Mouse (Mus musculus): ENCODE data around the gene Hexdc. TPM values are rescaled to one million over a fixed set of nuclear protein-coding genes. Genes with fewer than 3 reads are reported as not detected.

Gene Hexdc
- total RNA-seq (2021): 10 to 100 TPM; 20.6 to 21.0 TPM
- long read RNA-seq, transcript Hexdc-201 (13 exons, 2,378 nt): major isoform, 5 of 20 reads
- long read RNA-seq, partial matches to known transcripts: 1 of 20 reads
- long read RNA-seq, other reads (novel, unspliced or antisense): 14 of 20 reads

DNA sequence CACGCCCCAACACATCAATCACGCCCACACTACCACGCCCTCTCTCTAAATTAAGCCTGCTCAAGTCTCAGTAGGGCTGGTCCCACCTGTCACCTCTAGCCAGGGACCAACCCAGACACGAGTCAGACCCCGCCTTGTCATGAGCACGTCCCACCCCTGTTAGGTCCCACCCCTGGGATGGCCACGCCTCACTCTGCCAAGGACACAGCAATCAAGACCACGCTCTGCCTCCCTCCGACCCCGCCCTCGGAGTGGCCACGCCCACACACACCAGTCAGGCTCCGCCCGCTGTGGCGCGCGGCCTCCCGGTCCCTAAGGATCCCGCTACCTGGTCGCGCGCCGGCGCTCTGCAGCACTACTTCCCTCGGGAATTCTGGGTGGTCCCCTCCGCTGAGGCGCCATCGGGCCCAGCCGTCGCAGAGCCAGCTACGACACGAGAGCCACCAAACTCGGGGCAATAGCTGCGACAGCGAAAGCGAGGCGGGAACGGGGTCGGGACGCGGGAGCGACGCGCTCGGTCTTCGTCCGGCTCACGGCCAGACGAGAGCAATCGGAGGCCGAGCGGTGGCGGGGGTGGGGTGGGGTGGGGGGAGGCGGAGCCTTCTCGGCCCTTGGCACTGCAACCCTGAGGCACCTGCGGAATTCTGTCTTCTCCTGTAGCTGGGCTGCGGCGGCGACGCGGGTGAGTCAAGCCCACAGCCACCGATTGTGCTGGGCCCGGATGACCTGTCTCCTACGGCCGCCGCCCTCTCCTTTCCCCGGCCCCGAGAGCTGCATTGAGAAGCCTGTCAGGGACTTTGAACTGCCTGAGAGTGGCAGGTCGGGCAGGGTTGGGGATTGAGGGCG lies at the start of gene Hexdc, which contains the start of gene Ogfod3:
Gene Hexdc, plus strand, starts transcription at position 273 of the 846 bp plus-strand sequence.
Gene Ogfod3, minus strand, starts transcription at position 551 of the 846 bp plus-strand sequence.
- peak; percentile 90 to 92 for DNase-seq (ENCODE audit: low spot score in 2 of 2)

DNA sequence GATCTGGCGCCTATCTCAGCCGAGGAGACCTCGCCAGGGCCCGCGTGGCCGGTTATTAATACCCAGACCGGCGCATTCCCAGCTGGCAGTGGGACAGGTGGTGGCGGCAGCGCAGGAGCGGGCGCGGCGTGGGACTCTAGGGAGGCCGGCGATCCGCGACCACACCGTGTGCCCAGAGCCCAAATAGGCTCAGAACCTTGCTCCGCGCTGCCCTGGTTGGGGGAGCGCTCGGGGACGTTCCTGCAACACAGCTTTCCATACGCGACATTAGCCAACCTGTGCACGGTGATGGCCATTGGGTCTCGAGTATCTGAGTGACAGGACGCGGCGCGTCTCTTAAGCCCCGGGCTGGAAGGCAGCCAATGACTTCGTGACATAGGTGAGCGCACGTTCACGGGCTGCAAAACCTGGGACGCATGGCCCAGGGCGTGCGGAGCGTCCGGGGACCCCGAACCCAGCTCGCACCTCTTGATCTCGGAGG lies 47.8 kb upstream of the Hexdc start:
- no peak for DNase-seq (ENCODE audit: low spot score in 2 of 2)

DNA sequence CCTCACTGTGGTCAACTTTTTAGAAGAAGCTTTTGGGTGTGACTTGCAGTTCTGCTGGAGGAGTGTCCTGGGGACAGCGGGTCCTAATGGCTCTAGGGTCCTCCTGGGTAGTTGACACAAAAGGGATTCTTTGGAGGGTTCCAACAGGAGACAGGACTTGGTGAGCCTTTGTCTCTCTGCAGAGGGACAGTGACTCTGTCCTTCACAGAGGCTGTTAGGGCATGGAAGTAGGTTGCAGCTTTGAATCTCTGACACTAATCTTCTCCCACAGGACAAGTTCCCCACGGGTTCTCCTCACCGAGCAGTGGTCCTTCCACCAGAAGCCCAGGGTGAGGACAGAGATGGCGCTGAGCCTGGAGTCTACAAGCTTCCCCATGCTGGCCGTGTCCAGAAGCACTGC lies 44.3 kb upstream of the Hexdc start, which contains the start of gene Uts2r:
Gene Uts2r, plus strand, starts transcription at position 301 of the 400 bp plus-strand sequence.
- no peak for DNase-seq (ENCODE audit: low spot score in 2 of 2)

DNA sequence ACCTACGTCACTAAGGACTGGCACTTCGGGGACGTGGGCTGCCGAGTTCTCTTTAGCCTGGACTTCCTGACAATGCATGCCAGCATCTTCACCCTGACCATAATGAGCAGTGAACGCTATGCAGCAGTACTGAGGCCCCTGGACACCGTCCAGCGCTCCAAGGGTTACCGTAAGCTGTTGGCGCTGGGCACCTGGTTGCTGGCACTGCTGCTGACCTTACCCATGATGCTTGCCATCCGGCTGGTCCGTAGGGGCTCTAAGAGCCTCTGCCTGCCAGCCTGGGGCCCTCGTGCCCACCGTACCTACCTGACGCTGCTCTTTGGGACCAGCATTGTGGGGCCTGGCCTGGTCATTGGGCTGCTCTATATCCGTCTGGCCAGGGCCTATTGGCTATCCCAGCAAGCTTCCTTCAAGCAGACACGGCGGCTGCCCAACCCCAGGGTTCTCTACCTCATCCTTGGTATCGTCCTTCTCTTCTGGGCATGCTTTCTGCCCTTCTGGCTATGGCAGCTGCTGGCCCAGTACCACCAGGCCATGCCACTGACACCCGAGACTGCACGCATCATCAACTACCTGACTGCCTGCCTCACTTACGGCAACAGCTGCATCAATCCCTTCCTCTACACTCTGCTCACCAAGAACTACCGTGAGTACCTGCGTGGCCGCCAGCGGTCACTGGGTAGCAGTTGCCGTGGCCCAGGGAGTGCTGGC lies 43.4 kb upstream of the Hexdc start:
- no peak for DNase-seq (ENCODE audit: low spot score in 2 of 2)

DNA sequence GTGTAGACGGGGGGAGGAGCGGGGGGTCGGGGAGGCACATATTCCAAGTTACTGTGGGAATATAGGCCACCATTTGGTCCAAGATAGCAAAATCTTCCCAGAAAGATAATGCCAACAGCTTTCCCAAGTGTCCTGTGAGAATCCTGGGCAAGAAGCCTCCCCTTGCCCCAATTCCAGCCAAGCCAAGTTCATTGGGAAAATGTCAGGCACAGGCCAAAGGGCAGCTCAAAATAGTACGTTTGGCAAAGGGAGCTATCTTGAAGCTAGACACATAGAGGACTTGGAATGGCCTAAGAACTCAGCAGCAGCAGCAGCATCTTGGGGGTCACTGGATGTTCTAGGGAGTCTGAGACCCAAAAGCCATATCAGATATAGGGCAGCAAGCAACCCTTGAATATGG lies 40.5 kb upstream of the Hexdc start:
- DNase-seq (ENCODE audit: low spot score in 2 of 2): no peak

DNA sequence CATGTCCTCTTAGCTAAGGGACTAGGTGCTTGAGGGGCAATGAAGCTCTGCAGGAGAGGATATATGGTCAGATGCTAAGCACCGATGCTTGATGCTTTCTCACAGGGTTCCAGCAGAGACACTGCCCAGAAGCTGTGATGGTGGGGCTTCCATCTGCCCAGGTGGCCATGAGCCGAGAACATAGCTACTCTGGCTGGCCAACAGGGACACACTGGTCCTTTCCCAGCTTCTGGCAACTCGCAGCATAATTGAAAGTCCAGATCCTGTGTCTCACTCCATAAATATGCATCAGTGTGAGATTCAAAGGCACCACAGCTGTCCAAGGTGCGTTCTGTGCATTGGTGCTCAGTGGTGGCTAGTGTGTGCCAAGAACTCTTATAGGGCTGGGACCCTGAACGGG lies 31.0 kb upstream of the Hexdc start:
- no peak for DNase-seq (ENCODE audit: low spot score in 2 of 2)

DNA sequence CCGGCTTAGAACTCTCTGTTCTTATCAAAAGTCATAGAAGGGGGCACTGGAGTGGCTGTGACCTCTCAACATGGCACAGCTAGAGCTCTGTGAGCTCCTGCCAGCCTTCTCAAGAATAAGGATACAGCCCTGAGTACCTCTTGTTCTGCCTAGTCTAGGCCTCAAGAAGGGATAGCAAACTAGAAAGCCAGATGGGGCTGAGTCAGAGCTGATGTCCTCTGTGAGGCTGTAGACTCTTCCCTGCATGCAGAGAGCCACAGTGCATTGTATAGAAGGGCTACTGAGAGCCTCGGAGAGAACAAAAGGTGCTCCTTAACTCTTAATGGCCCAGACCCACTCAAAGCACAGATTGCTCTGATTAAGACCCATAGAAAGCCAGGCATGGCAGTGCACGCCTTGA lies 30.0 kb upstream of the Hexdc start:
- peak; percentile 24 to 33 for DNase-seq (ENCODE audit: low spot score in 2 of 2)

DNA sequence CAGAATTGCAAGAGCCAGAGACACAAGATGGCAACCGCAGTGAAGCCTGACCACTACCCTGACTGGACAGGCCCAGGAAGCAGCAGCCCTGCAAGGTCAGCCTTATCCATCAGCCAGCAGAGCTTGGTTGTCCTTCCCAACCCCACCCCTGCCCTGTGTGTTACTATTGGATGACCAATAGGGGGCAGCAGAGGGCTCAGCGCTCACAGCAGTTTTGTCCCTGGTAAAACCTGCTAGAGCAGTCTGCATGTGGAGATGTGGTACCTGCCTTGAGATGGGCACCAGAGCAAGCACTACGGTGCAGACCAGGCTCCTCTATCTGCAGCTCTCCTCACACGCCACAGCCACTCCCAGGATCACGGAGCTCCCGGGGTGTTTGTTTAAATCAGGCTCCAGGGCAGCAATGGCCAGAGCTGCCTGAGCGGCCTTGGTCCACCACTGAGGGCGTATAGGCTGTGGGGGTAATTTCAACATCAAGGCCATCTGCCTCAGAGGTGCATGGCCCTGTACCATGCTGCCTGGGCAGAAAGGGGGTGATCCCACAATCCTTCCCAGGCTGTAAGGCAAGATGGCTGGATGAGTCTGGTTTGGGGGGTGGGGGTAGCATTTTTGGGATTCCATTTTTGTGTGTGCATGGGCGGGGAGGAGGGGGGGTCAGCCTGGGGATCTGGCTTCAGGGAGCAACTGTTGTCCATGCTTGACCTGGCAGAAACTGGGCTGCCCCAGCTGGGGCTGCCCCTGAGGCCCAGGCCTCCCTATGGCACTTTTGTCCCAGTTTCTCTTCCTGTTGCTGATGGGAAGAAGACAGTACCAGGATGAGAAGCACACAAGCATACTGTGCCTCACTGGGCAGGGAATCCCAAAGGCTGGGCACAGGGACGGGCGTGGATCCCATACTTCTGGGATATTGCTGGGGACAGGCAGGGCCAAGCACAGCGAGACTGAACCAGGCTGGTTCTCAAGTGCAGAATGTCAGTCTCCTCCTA lies 27.7 kb upstream of the Hexdc start:
- DNase-seq (ENCODE audit: low spot score in 2 of 2): peak in 1 of 2 experiments; percentile 22

DNA sequence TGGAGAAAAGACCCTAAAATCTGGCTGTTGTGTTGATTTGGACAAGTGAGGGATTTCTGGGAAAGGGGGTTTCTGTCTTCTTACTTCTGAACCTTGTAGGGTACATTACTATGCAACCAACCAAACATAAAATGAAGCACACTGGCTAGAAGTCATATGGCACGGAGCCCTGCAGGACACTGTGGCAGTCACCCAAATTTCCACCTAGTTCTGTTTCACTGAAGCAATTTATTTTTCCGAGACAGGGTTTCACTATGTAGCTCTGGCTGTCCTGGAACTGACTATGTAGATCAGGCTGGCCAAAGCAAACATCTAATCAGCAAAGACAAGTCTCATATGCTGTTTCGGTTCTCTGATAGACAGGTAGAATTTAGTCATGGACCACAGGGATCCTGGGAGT lies 14.6 kb upstream of the Hexdc start:
- DNase-seq (ENCODE audit: low spot score in 2 of 2): no peak

DNA sequence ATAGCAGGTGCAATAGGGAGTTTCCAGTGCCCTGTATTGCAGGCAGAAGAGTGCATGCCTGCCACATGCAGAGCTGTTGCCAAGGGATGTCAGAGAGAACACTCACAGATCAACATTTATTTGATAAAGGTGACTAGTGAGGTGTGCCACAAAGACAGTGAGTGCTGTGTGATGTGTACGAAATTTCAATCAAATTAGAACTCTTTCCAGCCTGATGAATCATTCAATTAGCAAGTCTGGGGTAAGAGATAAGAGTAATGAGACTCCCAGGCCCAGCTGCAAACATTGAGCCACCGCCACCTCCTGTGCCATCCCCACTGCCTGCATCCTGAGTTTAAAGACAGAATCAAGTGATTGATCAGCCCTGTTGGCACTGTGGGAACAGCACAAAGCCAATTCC lies 11.5 kb upstream of the Hexdc start:
- no peak for DNase-seq (ENCODE audit: low spot score in 2 of 2)

DNA sequence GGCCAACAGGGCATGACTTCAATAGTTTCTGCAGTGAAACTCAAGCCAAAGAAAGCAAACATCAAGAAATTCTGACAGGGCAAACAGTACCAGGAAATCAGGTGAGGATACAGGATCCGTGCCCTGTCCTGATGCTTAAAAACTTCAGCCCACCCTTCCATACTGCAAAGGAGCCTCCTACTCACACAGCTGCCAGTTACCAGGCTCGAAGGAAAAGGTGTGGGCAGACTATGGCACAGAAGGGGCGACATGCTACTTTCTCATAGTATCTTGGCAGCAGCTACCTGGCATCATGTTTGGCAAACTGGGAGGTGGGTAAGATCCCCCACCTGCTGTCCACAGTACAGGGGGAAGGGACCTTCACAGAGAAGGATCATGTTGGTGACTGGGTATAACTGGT lies 10.8 kb upstream of the Hexdc start:
- DNase-seq (ENCODE audit: low spot score in 2 of 2): no peak

DNA sequence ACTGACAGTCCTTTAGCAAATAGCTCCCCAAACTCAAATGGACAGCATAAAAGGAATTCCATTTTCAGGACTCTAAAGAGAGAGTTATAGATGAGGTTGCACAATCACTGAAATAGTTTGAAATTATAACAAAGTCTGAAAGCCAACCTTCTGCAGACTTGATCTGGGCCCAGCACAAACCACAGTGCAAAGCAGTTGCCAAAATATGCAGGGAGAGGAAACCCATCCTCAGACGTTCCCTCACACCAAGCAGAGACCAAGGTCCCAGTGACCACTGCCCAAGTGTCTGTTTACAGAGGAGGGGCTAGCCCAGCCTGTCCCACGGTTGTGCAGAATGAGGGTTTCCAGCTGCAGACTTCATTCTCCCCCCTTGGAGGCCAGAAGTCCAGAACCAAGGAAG lies 5.6 kb upstream of the Hexdc start:
- no peak for DNase-seq (ENCODE audit: low spot score in 2 of 2)

DNA sequence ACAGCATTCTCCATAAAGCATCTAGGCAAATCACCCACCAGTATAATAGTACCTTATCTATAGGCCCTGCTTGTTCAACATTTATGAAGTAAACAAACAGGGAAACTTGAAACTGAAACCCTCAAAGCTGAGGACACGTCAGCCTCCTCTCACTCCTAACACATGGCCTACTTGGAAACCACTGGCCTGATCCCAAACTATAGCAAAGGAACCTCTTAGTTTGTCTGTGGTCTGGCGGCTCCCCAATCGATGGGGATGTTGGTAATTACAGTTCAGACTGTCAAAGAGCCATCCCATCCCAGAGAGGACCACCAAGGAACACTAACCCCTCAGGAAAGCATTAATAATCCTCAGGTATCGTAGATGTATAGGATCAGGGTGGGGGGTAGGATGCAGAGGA lies 4.4 kb upstream of the Hexdc start:
- DNase-seq (ENCODE audit: low spot score in 2 of 2): no peak

DNA sequence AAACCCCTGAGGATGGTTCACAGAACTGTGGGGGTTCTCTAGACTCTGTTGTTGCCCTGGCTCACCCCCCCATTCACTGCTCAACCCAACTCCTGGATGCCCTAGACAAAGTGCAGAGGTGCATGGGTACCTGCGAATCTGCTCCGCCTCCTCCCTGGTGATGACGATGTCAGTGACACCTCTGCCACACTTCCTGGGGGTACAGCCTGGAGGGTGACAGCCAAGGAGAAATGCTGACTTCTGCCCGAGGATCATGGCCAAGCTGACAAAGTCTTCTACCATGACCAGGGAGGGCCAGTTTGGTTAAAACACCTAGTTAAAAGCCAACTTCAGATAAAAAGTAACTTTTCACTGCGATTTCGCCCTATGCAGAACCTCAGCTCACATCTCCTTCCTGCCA lies 3.5 kb upstream of the Hexdc start:
- no peak for DNase-seq (ENCODE audit: low spot score in 2 of 2)

DNA sequence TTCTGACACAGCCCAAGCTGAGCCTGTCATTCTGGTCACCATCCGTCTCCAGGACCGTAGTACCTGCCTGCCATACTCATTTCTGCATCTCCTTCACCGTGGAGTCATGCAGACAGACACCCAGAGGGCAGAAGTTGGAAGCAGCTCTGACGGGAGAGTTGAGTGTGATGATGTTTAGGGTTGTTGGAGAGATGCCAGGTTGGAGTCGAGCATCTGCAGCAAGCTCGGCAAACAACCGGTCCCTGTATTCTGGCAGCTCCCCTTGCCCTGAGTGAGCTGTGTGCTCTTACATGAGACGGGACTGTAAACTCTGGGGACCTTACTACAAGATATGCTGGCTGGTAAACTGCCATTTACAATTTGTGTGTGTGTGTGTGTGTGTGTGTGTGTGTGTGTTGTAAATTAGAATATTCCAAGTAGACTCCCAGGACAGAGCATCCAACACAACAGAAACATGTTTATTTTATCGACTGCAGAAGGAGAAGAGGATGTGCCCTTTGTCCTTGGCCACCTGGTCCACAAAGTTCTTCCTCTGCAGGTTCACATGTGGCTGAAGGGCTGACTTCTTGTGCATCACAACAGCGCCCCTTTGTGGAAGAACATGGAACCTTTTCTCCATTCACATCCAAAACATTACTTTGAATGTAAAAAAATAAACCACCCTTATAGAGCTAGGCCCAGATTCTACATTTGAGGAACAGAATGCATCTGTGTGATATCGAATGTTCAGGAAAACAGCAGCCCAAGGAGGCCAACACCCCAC lies 2.6 kb upstream of the Hexdc start:
- DNase-seq (ENCODE audit: low spot score in 2 of 2): peak in 1 of 2 experiments; percentile 57

DNA sequence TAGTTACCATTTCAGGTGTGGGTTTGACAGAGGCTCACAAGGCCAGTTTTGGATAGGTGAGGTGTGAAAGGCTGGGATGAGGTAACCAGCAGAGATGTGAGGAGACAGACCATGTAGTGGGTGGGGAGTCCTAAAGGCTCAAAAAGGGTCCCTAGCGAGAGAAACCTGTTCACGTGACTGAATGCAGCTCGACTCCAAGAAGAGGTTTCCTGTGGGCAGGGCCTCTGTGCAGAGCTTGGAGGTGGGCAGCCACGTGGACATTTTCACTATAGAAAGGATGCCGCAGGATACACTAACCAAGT lies 423 bp upstream of the Hexdc start:
- no peak for DNase-seq (ENCODE audit: low spot score in 2 of 2)

DNA sequence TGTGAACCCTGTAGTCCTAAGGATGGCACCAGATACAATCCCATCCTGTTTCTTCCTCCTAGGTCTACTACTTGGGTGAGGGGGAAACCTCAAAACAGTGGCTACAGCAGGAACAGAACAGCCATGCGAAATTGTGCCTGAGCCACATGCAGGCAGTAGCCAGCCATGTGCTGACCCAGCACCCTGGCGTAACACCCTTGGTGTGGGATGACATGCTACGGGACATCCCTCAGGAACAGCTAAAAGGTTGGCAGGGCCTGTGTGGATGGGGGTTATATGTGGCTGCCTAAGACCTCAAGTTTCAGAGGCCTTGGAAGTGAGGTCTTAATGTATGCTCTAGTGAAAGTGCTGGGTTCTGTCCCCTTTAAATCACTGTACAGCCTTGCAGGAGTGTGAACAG lies 12.6 kb downstream of the Hexdc start:
- no peak for DNase-seq (ENCODE audit: low spot score in 2 of 2)

DNA sequence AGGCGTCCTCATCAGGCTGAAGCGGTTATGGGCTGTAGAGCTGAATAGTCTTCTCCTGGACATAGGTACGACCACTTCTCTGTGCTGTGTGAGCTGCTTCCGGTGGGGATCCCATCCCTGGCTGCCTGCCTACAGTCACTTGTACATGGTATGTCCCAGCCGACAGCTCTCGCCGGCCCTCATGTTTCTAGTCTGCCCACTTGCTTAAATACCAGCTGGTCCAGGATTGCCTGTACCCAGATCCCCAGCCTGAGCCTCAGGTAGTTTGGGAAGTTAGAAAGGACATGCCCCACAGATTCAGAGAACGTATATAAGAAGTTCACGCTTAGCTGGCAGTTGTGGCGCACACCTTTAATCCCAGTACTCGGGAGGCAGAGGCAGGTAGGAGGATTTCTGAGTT lies 15.5 kb downstream of the Hexdc start:
- no peak for DNase-seq (ENCODE audit: low spot score in 2 of 2)

DNA sequence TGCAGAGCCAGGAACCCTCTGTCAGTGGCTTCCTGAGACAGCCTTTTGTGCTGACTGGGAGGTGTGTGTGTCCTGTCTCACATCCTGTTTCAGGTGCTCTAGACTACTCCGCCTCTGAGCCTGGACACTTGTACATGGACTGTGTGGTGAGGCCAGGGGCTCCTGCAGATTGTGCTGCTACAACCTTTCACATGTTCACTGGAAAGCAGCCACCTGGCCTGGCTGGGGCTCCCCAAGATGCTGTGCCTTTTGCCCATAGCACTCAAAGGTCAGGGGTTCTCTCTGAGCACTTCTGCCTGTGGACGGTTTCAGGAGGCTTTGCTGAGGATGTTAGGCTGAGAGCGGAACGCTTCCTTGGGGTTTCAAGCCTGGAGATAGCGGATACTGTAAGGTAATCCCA lies 16.5 kb downstream of the Hexdc start:
- no peak for DNase-seq (ENCODE audit: low spot score in 2 of 2)

DNA sequence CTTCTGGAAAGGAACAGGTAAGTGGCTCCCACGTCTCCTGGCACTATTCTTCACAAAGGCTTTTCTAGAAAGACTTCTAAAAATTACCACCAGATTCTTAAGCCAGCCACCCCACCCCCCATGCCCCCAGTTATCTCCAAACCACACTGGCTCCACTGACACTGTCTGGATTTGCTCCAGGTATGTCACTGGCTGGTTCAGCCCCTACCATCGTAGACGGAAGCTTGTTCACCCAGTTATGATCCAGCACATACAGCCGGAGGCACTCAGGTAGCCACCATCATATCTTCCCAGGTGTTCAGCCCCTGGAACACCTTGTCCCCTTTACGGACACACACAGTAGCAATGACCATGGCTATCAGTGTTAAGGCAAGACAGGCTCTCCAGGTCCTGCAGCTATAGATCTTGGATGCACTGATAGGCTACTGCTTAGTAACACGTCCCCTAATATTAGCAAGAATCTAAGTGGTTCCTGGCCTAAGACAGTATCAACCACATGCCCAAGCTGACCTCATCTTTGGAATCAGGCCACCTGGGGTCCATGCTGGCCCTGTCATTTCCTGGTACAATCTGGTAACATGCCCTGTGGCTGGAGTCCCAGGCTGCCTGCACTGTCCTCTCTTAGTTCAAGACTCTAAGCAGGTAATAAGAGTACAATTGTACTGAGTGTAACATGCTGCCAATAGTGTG lies 17.2 kb downstream of the Hexdc start:
- DNase-seq (ENCODE audit: low spot score in 2 of 2): no peak

All from layer of hippocampus, adult 18-20 months (tissue).